Mouse (Mus musculus) limb, embryonic 14.5 days (tissue): ENCODE measurements at regions not wholly inside any gene's neighbourhood (a gene's known extent, or its start where the extent isn't known, plus 50 kb on each side); places are given as distances from the start of the nearest gene placed in this dataset.

Experiments
- ATAC-seq: fragments of 200-750 bp; cut with Nextera tagmentation; 2 replicates; pipeline ENCODE4 v1.8.0; 2017; ENCODE audit warnings: low read depth, moderate number of reproducible peaks, moderate TSS enrichment; ENCODE audit not compliant: low FRiP score
- DNase-seq: peaks from one replicate; pipeline ENCODE4 v3.0.0-alpha.2; 2015; ENCODE audit warnings: low spot score
- H3K27ac ChIP-seq: fragments of 300-500 bp; sonication (generic); replicated peaks from 2 replicates; pipeline ENCODE4 v1.5.1; 2014; ENCODE audit warnings: low read depth, mild to moderate bottlenecking, low read length, moderate library complexity, mixed read lengths
- H3K27me3 ChIP-seq: fragments of 300-500 bp; sonication (generic); 2 replicates; pipeline ENCODE4 v1.6.1; 2014; ENCODE audit warnings: low read length, mixed read lengths; ENCODE audit not compliant: control insufficient read depth, insufficient read depth
- H3K36me3 ChIP-seq: fragments of 300-500 bp; sonication (generic); 2 replicates; pipeline ENCODE4 v1.6.1; 2014; ENCODE audit warnings: mild to moderate bottlenecking, low read length, moderate library complexity, mixed read lengths; ENCODE audit not compliant: control insufficient read depth, insufficient read depth
- H3K4me1 ChIP-seq: fragments of 300-500 bp; sonication (generic); 2 replicates; pipeline ENCODE4 v1.6.1; 2014; ENCODE audit warnings: antibody characterized with exemption, low read length, mixed read lengths; ENCODE audit not compliant: control insufficient read depth, insufficient read depth
- H3K4me2 ChIP-seq: fragments of 300-500 bp; sonication (generic); replicated peaks from 2 replicates; pipeline ENCODE4 v1.6.1; 2014; ENCODE audit warnings: low read depth, mild to moderate bottlenecking, low read length, moderate library complexity; ENCODE audit not compliant: severe bottlenecking
- H3K4me3 ChIP-seq: fragments of 300-500 bp; sonication (generic); replicated peaks from 2 replicates; pipeline ENCODE4 v1.5.1; 2014; ENCODE audit warnings: low read length
- H3K9ac ChIP-seq: fragments of 300-500 bp; sonication (generic); 2 replicates; pipeline ENCODE4 v1.6.1; 2014; ENCODE audit warnings: mild to moderate bottlenecking, low read depth, low read length, moderate library complexity; ENCODE audit not compliant: severe bottlenecking
- H3K9me3 ChIP-seq: fragments of 300-500 bp; sonication (generic); 2 replicates; pipeline ENCODE4 v1.6.1; 2016; ENCODE audit warnings: low read length; ENCODE audit not compliant: control insufficient read depth
- POLR2A ChIP-seq: fragments of 200-500 bp; IDR thresholded peaks from 2 replicates; pipeline ENCODE4 v1.8.0; 2012; ENCODE audit warnings: inconsistent platforms, mild to moderate bottlenecking, moderate library complexity, borderline replicate concordance; ENCODE audit not compliant: insufficient read depth, insufficient read length; ENCODE audit errors: extremely low read depth
- WGBS: fragments of 180-500 bp; shearing (Covaris S2); extraction: QIAGEN DNeasy Blood & Tissue Kit; methylation state at CpG from one replicate; pipeline ENCODE4 v1.1.7; 2014; 5-methylcytosine and 5-hydroxymethylcytosine counted together

GRCm38 (mm10) chr1:152241026-152241425 lies 145.5 kb downstream of the Tsen15 start:
- Histone ChIP-seq H3K4me3 (no peak overlapping the region), H3K36me3 (no peaks in the 10 kb centered on the region), H3K4me2 (no peak overlapping the region), H3K9ac (no peak overlapping the region), H3K4me1 (no peaks in the 10 kb centered on the region), H3K9me3 (no peaks in the 10 kb centered on the region), H3K27me3 (no peaks in the 10 kb centered on the region), H3K27ac (no peak overlapping the region)
- ATAC-seq (no peak), DNase-seq (no peak)
- WGBS: 91% methylated on average over 9 of the region's 9 CpGs
- TF ChIP-seq POLR2A: no peak

- H3K4me1 ChIP-seq: no peaks in the 10 kb centered on the region
- H3K36me3 ChIP-seq: no peaks in the 10 kb centered on the region
- H3K27ac ChIP-seq: no peak overlapping the region
- H3K9ac ChIP-seq: no peak overlapping the region
- DNase-seq: no peak
- H3K9me3 ChIP-seq: no peaks in the 10 kb centered on the region
- no peak overlapping the region for H3K4me3 ChIP-seq
- no peaks in the 10 kb centered on the region for H3K27me3 ChIP-seq
- no peak overlapping the region for H3K4me2 ChIP-seq
- no peak for TF ChIP-seq POLR2A
- no peak for ATAC-seq
- 66% methylated on average over 6 of the region's 6 CpGs for WGBS
Observed at GRCm38 (mm10) chr1:152239376-152239775, 147.1 kb downstream of the Tsen15 start.

GRCm38 (mm10) chr1:152235212-152235792 lies 145.4 kb upstream of the 1700025G04Rik start:
- WGBS: 75% methylated on average over 4 of the region's 4 CpGs
- DNase-seq (no peak), ATAC-seq (no peak)
- Histone ChIP-seq H3K36me3 (no peaks in the 10 kb centered on the region), H3K4me3 (no peak overlapping the region), H3K4me2 (no peak overlapping the region), H3K9ac (no peak overlapping the region), H3K4me1 (peaks cover 3% of the 10 kb centered on the region; the same call in 1 of the 2 replicates), H3K9me3 (no peaks in the 10 kb centered on the region), H3K27me3 (no peaks in the 10 kb centered on the region), H3K27ac (no peak overlapping the region)
- TF ChIP-seq POLR2A: no peak

- Histone ChIP-seq H3K4me1 (peaks cover 3% of the 10 kb centered on the region; the same call in 1 of the 2 replicates), H3K9ac (no peak overlapping the region), H3K4me2 (no peak overlapping the region), H3K27ac (no peak overlapping the region), H3K36me3 (no peaks in the 10 kb centered on the region), H3K9me3 (no peaks in the 10 kb centered on the region), H3K27me3 (no peaks in the 10 kb centered on the region), H3K4me3 (no peak overlapping the region)
- ATAC-seq (no peak), DNase-seq (no peak)
- 87% methylated on average over 2 of the region's 2 CpGs for WGBS
- TF ChIP-seq POLR2A: no peak
Observed at GRCm38 (mm10) chr1:152234716-152235115, 144.8 kb upstream of the 1700025G04Rik start.

- peak; percentile 13 for DNase-seq
- TF ChIP-seq POLR2A: no peak
- H3K36me3 ChIP-seq: no peaks in the 10 kb centered on the region
- H3K9ac ChIP-seq: no peak overlapping the region
- 69% methylated on average over 11 of the region's 11 CpGs for WGBS
- no peaks in the 10 kb centered on the region for H3K27me3 ChIP-seq
- peaks cover 3% of the 10 kb centered on the region; the same call in 1 of the 2 replicates for H3K4me1 ChIP-seq
- no peak overlapping the region for H3K4me2 ChIP-seq
- no peak overlapping the region for H3K27ac ChIP-seq
- H3K4me3 ChIP-seq: no peak overlapping the region
- no peak for ATAC-seq
- no peaks in the 10 kb centered on the region for H3K9me3 ChIP-seq
Observed at GRCm38 (mm10) chr1:152231717-152232202, 141.8 kb upstream of the 1700025G04Rik start.
